Comparison of ENCODE assay signal across 23 mouse cellular contexts in genomic region chr15:67943046-67943445, GRCm38 (mm10).
DNase-seq lines count a peak whose midpoint lies in the region; ATAC-seq lines count a peak whose summit lies in the region.
"Had no signal": no experiment of that assay in that cellular context is flagged by ENCODE, and none has a peak within 500 bp of the region (broad histone marks: within the 10 kb centered on the region; RNA-seq: fewer than 3 reads in every experiment).

No protein-coding gene starts in this region.

- DNase-seq in midbrain, embryonic 14.5 days: no peak
- DNase-seq in frontal cortex, postnatal 14 days (ENCODE audit: low spot score in 2 of 2): peak; percentile 9 to 10
- DNase-seq in telencephalon, adult 2 months (ENCODE audit: low read depth, low spot score): peak; percentile 71
- no peak for DNase-seq in gastrocnemius, adult 18-20 months (ENCODE audit: low spot score)
- DNase-seq in kidney, postnatal 14 days: no peak
- DNase-seq: cerebellum, postnatal 14 days; gastrocnemius, postnatal 10 days; kidney, adult 2 months; thymus, postnatal 25 days had no signal

- H3K36me3 ChIP-seq in midbrain, embryonic 12.5 days: no peaks in the 10 kb centered on the region
- H3K36me3 ChIP-seq in midbrain, embryonic 14.5 days (ENCODE audit: control insufficient read depth, insufficient read depth, low read length): no peaks in the 10 kb centered on the region
- H3K36me3 ChIP-seq: embryonic facial prominence, embryonic 12.5 days; hindbrain, embryonic 15.5 days; limb, embryonic 15.5 days had no signal

- 0 out of 2 replicates have a peak, but pooled peaks cover 4% of the 10 kb centered on the region for H3K4me1 ChIP-seq in midbrain, embryonic 12.5 days
- H3K4me1 ChIP-seq in midbrain, embryonic 14.5 days (ENCODE audit: control insufficient read depth, insufficient read depth, low read length): no peaks in the 10 kb centered on the region
- H3K4me1 ChIP-seq: embryonic facial prominence, embryonic 12.5 days; forebrain, embryonic 13.5 days; hindbrain, embryonic 15.5 days; limb, embryonic 15.5 days had no signal

- H3K4me3 ChIP-seq in midbrain, embryonic 12.5 days: no peak overlapping the region
- H3K4me3 ChIP-seq in midbrain, embryonic 14.5 days (replicated peaks; ENCODE audit: low read depth, low read length): no peak overlapping the region
- H3K4me3 ChIP-seq: embryonic facial prominence, embryonic 12.5 days; erythroblast, embryonic 14.5 days; forebrain, embryonic 13.5 days; hindbrain, embryonic 15.5 days; limb, embryonic 15.5 days; myocyte had no signal

- no peak overlapping the region for H3K9ac ChIP-seq in midbrain, embryonic 12.5 days (replicated peaks)
- H3K9ac ChIP-seq in midbrain, embryonic 14.5 days (replicated peaks; ENCODE audit: low read length): no peak overlapping the region
- H3K9ac ChIP-seq: embryonic facial prominence, embryonic 12.5 days; forebrain, embryonic 13.5 days; hindbrain, embryonic 15.5 days; limb, embryonic 15.5 days; liver, embryonic 14.5 days; lung, embryonic 14.5 days had no signal

- no peak overlapping the region for H3K4me2 ChIP-seq in midbrain, embryonic 12.5 days (replicated peaks)
- no peak overlapping the region for H3K4me2 ChIP-seq in midbrain, embryonic 14.5 days (ENCODE audit: low read length)
- H3K4me2 ChIP-seq: embryonic facial prominence, embryonic 12.5 days; forebrain, embryonic 13.5 days; heart, embryonic 11.5 days; hindbrain, embryonic 15.5 days; limb, embryonic 15.5 days; lung, embryonic 14.5 days had no signal

- no peaks in the 10 kb centered on the region for H3K9me3 ChIP-seq in midbrain, embryonic 12.5 days
- no peaks in the 10 kb centered on the region for H3K9me3 ChIP-seq in midbrain, embryonic 14.5 days (ENCODE audit: control insufficient read depth, low read length)
- H3K9me3 ChIP-seq: embryonic facial prominence, embryonic 12.5 days; forebrain, embryonic 13.5 days; hindbrain, embryonic 15.5 days; limb, embryonic 15.5 days had no signal

- no peaks in the 10 kb centered on the region for H3K27me3 ChIP-seq in midbrain, embryonic 12.5 days
- no peaks in the 10 kb centered on the region for H3K27me3 ChIP-seq in midbrain, embryonic 14.5 days (ENCODE audit: control insufficient read depth, insufficient read depth, low read length)
- H3K27me3 ChIP-seq: embryonic facial prominence, embryonic 12.5 days; forebrain, embryonic 13.5 days; hindbrain, embryonic 15.5 days; limb, embryonic 15.5 days had no signal

- ATAC-seq in midbrain, embryonic 12.5 days (ENCODE audit: low FRiP score, low read depth): 0 out of 2 replicates have a peak, but pooled peaks have one; percentile 41
- no peak for ATAC-seq in midbrain, embryonic 14.5 days (ENCODE audit: low FRiP score, low TSS enrichment)
- ATAC-seq in frontal cortex, adult (ENCODE audit: low TSS enrichment): peak; percentile 98
- ATAC-seq: activated CD4-positive, CD25-positive, alpha-beta regulatory T cell, adult 4 months; forebrain, embryonic 13.5 days; midbrain, embryonic 16.5 days had no signal

- H3K27ac ChIP-seq in midbrain, embryonic 12.5 days (replicated peaks): no peak overlapping the region
- no peak overlapping the region for H3K27ac ChIP-seq in midbrain, embryonic 14.5 days (replicated peaks; ENCODE audit: low read depth, low read length)
- H3K27ac ChIP-seq: embryonic facial prominence, embryonic 12.5 days; forebrain, embryonic 13.5 days; hindbrain, embryonic 15.5 days; kidney, postnatal 0 days; limb, embryonic 15.5 days; liver, embryonic 14.5 days had no signal

Comparison
In these comparisons a context has a peak if more than half of its experiments do, and no peak if none do; other contexts are left out.
1. DNase-seq: peak in frontal cortex, postnatal 14 days (2 of 2) and telencephalon, adult 2 months (single experiment); none in midbrain, embryonic 14.5 days (single experiment), gastrocnemius, adult 18-20 months (single experiment) and kidney, postnatal 14 days (single experiment).